Mouse (Mus musculus): ENCODE measurements at regions not wholly inside any gene's neighbourhood (a gene's known extent, or its start where the extent isn't known, plus 50 kb on each side); places are given as distances from the start of the nearest gene placed in this dataset.

DNA sequence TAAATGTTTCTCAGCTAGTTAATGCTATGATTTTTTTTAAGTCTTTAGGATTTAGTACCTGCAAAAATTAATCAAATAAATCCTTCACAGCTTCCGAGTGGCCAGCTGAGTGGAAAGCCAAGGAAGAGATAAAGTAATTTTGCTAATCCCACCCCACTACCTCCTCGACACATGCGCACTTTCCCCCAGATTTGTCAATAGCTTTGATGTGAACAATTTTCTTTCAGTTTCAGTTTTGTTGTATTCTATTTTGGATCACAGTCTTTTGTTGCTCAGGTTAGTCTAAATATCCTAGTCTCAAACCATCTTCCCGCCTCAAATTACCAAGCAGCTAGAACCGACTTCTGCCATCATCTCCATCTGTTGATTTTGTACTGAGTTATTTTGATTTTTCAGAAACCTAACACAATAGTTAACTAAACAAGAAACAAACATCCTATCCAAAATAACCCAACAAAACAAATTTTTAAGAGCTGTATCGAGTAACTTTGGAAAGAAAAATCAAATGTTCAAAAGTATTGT lies 141.4 kb upstream of the Tbx18 start:
- TF ChIP-seq CTCF (IDR thresholded peaks at IDR 0.05; ENCODE audit: borderline replicate concordance, control insufficient read depth, extremely low read depth, insufficient read depth, low read length, poor library complexity) (no peak), POLR2A (IDR thresholded peaks at IDR 0.05; ENCODE audit: control insufficient read depth, extremely low read depth, insufficient read depth, low read length, poor library complexity) (no peak)

Data from thymus, adult 2 months (tissue).